Mouse (Mus musculus) stomach, postnatal 0 days (tissue): ENCODE measurements around the gene Lgals7. TPM values are rescaled to one million over a fixed set of nuclear protein-coding genes. Genes with fewer than 3 reads are reported as not detected.
A peak's percentile ranks its signal among the peaks of the same experiment; 100 is the strongest.

Experiments
- ATAC-seq: fragments of 200-750 bp; cut with Nextera tagmentation; 2 replicates; pipeline ENCODE4 v1.8.0; 2017; ENCODE audit not compliant: low FRiP score, low TSS enrichment
- DNase-seq: peaks from one replicate; pipeline ENCODE4 v3.0.0-alpha.2; 2016; ENCODE audit warnings: low spot score
- H3K27ac ChIP-seq: fragments of 300-500 bp; sonication (generic); replicated peaks from 2 replicates; pipeline ENCODE4 v1.5.1; 2014; ENCODE audit warnings: mild to moderate bottlenecking, control low read depth
- H3K27me3 ChIP-seq: fragments of 300-500 bp; sonication (generic); 2 replicates; pipeline ENCODE4 v1.6.1; 2014; ENCODE audit warnings: low read length; ENCODE audit not compliant: control insufficient read depth, insufficient read depth
- H3K36me3 ChIP-seq: fragments of 300-500 bp; sonication (generic); 2 replicates; pipeline ENCODE4 v1.6.1; 2014; ENCODE audit warnings: low read length, mixed read lengths; ENCODE audit not compliant: control insufficient read depth, insufficient read depth
- H3K4me1 ChIP-seq: fragments of 300-500 bp; sonication (generic); replicated peaks from 2 replicates; pipeline ENCODE4 v1.6.1; 2014; ENCODE audit warnings: antibody characterized with exemption; ENCODE audit not compliant: control insufficient read depth, insufficient read depth
- H3K4me2 ChIP-seq: fragments of 300-500 bp; sonication (generic); replicated peaks from 2 replicates; pipeline ENCODE4 v1.6.1; 2014; ENCODE audit warnings: low read depth, mild to moderate bottlenecking, control low read depth, moderate library complexity
- H3K4me3 ChIP-seq: fragments of 300-500 bp; sonication (generic); 2 replicates; pipeline ENCODE4 v1.5.1; 2014; ENCODE audit warnings: low read depth, low read length, control low read depth
- H3K9ac ChIP-seq: fragments of 300-500 bp; sonication (generic); 2 replicates; pipeline ENCODE4 v1.6.1; 2014; ENCODE audit warnings: mild to moderate bottlenecking, low read length, control low read depth, mixed read lengths
- H3K9me3 ChIP-seq: fragments of 300-500 bp; sonication (generic); 2 replicates; pipeline ENCODE4 v1.6.1; 2016; ENCODE audit warnings: low read length; ENCODE audit not compliant: control insufficient read depth
- CTCF ChIP-seq: IDR thresholded peaks from 2 replicates; pipeline ENCODE4 v1.5.1; 2016; ENCODE audit warnings: antibody characterized with exemption, low read depth, mild to moderate bottlenecking, moderate library complexity
- EP300 ChIP-seq: optimal IDR thresholded peaks from 2 replicates; pipeline ENCODE3; 2016; ENCODE audit warnings: antibody characterized with exemption
- WGBS: fragments of 180-500 bp; shearing (Covaris S2); extraction: QIAGEN DNeasy Blood & Tissue Kit; methylation state at CpG from one replicate; pipeline ENCODE4 v1.1.7; 2014; 5-methylcytosine and 5-hydroxymethylcytosine counted together
- polyA plus RNA-seq: library from polyadenylated mRNA; unstranded; fragments of >200 nt; fragmentation: Nextera tagmentation; extraction: Ambion mirVana; gene quantifications from 2 replicates; pipeline ENCODE4 v1.2.1, GENCODE M21; 2015

The Lgals7 gene
- polyA plus RNA-seq, 1 experiment from 2014 or later = 301 TPM

DNA sequence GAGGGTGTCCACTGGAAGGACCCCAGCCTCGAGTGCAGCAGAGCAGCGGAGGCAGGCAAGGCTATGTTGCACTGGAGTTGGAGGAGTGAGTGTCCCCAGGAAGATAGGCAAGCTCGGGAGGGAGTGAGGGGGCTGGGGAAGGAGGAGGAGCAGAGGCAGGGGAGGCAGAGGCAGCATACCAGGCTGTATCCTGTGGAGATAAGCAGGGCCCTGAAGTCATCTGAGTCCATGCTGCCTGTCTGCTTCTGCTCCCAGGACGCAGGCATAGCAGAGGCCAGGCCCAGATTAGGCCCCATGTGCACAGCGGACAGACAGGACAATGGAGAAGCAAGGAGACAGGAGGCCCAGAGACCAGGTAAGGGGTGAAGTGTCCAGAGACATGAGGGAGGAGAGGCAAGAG, 31.3 kb downstream of the Lgals7 start:
- H3K27me3 ChIP-seq = no peaks in the 10 kb centered on the region
- WGBS = 49% methylated on average over 5 of the region's 5 CpGs
- no peak for ATAC-seq
- DNase-seq = no peak
- no peak overlapping the region for H3K27ac ChIP-seq
- H3K9ac ChIP-seq = no peak overlapping the region
- no peak overlapping the region for H3K4me2 ChIP-seq
- H3K9me3 ChIP-seq = no peaks in the 10 kb centered on the region
- no peak overlapping the region for H3K4me3 ChIP-seq
- TF ChIP-seq CTCF = no peak
- TF ChIP-seq EP300 = no peak
- peaks cover 68% of the 10 kb centered on the region for H3K36me3 ChIP-seq
- H3K4me1 ChIP-seq = no peaks in the 10 kb centered on the region

DNA sequence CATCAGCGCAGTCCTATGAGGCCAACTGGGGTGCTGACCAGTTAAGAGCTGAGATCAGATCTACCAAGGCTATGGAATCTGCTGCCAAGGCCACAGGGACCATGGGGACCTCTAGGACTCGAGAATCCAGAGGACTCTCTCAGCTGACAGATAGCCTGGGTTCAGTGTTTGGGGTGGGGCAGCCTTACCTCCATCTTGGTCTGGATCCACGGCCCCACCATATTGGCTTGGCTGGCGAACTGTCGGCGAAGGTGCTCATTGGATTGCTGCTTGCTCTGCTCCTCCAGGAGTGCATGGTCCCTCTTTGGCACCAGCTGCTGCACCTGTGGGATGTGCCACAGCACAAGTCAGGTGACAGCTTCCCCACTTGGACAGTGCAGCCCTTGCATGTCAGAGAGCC, 34.0 kb downstream of the Lgals7 start:
- WGBS = 95% methylated on average over 6 of the region's 6 CpGs
- ATAC-seq = no peak

DNA sequence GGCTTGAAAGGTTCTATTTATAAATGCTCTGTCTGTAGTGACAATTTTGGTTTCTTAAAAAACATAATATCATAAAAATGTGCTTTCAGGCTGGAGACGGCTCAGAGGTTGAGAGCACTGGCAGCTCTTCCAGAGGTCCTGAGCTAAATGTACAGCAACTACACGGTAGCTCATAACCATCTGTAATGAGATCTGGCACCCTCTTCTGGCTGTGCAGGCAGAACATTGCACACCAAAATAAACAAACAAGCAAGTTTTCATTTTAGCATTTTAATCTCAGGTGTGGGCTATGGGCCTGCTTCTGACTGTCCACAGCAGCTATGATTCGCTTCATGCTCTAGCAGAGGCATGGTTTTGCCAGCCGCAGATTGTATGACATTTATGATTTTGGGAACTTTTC, 36.3 kb downstream of the Lgals7 start:
- no peak for ATAC-seq
- Histone ChIP-seq H3K4me1 (no peaks in the 10 kb centered on the region), H3K4me2 (no peak overlapping the region), H3K27ac (no peak overlapping the region), H3K36me3 (peaks cover 80% of the 10 kb centered on the region), H3K9me3 (no peaks in the 10 kb centered on the region), H3K27me3 (no peaks in the 10 kb centered on the region), H3K9ac (no peak overlapping the region), H3K4me3 (no peak overlapping the region)
- no peak for DNase-seq
- 67% methylated on average over 4 of the region's 4 CpGs for WGBS
- TF ChIP-seq CTCF (peak; percentile 56), EP300 (no peak)

More for the DNA sequence above, 34.0 kb downstream of the Lgals7 start:
- Histone ChIP-seq H3K4me2 (no peak overlapping the region), H3K9me3 (no peaks in the 10 kb centered on the region), H3K4me1 (no peaks in the 10 kb centered on the region), H3K27me3 (no peaks in the 10 kb centered on the region), H3K27ac (no peak overlapping the region), H3K36me3 (peaks cover 78% of the 10 kb centered on the region), H3K9ac (no peak overlapping the region), H3K4me3 (no peak overlapping the region)
- TF ChIP-seq CTCF (no peak), EP300 (no peak)
- no peak for DNase-seq

DNA sequence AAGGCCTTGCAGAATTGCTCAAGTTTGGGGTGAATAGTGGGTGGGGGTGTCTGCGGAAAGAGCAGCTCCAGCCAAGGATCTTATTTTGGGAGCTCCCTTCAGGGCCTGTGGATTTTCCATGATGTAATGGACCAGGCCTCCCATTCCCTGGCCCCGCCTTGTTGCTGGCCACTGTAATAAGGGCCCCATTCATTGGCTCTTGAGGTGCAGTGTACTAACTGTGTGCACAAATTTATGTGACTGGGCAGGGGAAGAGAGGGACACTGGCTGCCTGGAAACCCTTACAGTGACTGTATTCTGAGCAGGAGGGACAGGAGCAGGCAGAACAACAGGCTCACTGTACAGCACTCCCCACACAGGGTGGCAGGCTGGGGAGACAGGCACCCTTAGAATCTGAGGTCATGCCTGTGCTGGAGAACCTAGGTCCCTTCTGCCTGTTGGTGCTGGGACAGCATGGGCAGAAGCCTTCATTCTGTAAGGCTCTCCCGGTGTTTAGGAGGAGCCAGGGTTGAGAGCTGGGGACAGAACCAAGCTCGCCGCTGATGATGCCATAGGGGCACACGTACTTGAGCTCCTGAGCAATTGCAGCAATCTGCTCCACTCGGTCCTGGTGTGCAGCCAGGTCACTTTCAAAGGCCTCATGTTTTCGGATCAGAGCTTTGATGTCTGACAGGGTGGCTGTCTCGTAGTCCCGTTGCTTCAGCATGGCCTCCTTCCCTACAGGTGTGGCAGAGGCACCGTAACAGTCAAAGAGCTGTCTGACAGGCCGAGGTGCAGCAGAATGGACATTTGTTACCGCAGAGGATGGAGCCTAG, 37.9 kb downstream of the Lgals7 start:
- no peaks in the 10 kb centered on the region for H3K9me3 ChIP-seq
- peak; percentile 47 for ATAC-seq
- DNase-seq = no peak
- no peak overlapping the region for H3K9ac ChIP-seq
- no peak overlapping the region for H3K4me3 ChIP-seq
- no peaks in the 10 kb centered on the region for H3K27me3 ChIP-seq
- H3K4me1 ChIP-seq = no peaks in the 10 kb centered on the region
- no peak overlapping the region; the same call in 1 of the 2 replicates for H3K27ac ChIP-seq
- H3K4me2 ChIP-seq = no peak overlapping the region
- TF ChIP-seq EP300 (no peak), CTCF (no peak)
- H3K36me3 ChIP-seq = peaks cover 82% of the 10 kb centered on the region
- WGBS = 87% methylated on average over 13 of the region's 13 CpGs

DNA sequence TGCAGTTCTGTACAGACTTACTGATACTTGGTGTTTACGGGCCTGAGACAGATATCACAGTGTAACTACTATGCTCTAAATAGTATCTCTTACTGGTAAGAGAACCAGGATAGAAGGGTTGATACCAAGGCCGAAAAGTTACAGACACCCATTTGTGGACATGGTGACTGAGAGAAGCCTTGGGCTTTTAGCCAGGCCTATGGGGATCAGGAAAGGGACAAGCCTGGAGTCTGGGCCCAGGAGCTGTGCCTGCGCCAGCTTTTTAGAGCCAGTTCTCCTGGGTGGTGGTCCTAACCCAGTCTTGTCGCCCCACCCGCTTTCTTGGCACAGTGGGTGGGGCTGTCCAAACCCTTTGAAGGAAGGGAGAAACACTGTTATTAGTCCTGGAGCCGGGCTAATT, 38.5 kb downstream of the Lgals7 start:
- H3K9me3 ChIP-seq = no peaks in the 10 kb centered on the region
- ATAC-seq (no peak), DNase-seq (no peak)
- no peaks in the 10 kb centered on the region for H3K27me3 ChIP-seq
- no peak overlapping the region for H3K9ac ChIP-seq
- no peak for TF ChIP-seq CTCF
- no peak for TF ChIP-seq EP300
- H3K4me3 ChIP-seq = no peak overlapping the region
- H3K4me2 ChIP-seq = no peak overlapping the region
- WGBS = 87% methylated on average over 6 of the region's 6 CpGs
- H3K27ac ChIP-seq = 0 out of 2 replicates have a peak overlapping the region, but pooled peaks have one; percentile 18
- peaks cover 81% of the 10 kb centered on the region for H3K36me3 ChIP-seq
- H3K4me1 ChIP-seq = no peaks in the 10 kb centered on the region

DNA sequence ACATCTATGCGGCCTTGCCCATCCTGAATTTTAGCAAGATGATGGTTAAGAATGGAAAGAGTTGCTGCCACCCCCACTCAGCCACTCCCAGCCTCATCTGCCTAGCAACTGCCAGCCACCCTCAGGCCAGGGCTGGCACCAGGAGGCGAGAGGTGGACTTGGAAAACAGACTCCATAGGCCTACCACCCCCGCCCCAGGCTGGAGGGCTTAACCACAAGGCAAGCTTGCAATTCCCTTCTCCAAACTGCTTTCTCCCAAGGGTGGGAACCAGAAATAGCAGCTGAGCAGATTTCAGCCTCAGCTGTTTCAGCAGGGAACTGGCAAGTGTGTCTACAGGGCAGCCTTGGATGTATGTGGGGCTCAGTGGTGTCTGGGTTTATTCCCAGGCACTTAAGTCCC, 39.2 kb downstream of the Lgals7 start:
- no peaks in the 10 kb centered on the region for H3K27me3 ChIP-seq
- no peak for ATAC-seq
- H3K4me1 ChIP-seq = no peaks in the 10 kb centered on the region
- H3K9me3 ChIP-seq = no peaks in the 10 kb centered on the region
- peaks cover 81% of the 10 kb centered on the region for H3K36me3 ChIP-seq
- H3K9ac ChIP-seq = no peak overlapping the region
- no peak overlapping the region for H3K4me3 ChIP-seq
- no peak for DNase-seq
- no peak overlapping the region for H3K4me2 ChIP-seq
- 91% methylated on average over 3 of the region's 3 CpGs for WGBS
- TF ChIP-seq EP300 = no peak
- TF ChIP-seq CTCF = no peak
- H3K27ac ChIP-seq = 0 out of 2 replicates have a peak overlapping the region, but pooled peaks have one; percentile 18
